Mouse (Mus musculus) kidney, adult 9 months (tissue): ENCODE results near the gene Dus1l.

ENCODE experiments used
- DNase-seq: peaks from one replicate; pipeline ENCODE4 v3.0.0; 2022

Dus1l gene

GRCm38 (mm10) chr11:120818251-120818650 is 22.0 kb upstream of the Dus1l start:
- no peak for DNase-seq

DNA sequence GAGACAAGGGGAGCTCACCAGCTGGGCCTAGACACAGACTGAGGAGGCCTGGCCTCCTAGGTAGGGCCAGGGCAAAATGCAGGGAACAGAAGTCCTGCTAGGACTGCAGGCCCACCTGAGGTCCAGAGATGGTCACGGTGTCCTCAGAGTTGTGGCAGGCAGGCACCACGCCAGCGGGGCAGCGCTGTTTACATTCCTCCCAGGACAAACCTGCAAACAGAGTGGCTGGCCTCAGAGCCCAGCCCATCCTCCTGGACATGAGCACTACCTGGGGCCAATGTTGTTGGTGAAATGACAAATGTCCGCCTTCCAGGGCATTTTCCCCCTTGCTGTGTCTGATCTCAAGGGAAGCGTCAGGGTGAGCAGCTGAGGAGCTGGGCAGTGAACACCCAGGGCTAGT is 21.2 kb upstream of the Dus1l start:
- no peak for DNase-seq

- no peak for DNase-seq
These were observed 15.9 kb upstream of the Dus1l start for GRCm38 (mm10) chr11:120812068-120812467.

DNA sequence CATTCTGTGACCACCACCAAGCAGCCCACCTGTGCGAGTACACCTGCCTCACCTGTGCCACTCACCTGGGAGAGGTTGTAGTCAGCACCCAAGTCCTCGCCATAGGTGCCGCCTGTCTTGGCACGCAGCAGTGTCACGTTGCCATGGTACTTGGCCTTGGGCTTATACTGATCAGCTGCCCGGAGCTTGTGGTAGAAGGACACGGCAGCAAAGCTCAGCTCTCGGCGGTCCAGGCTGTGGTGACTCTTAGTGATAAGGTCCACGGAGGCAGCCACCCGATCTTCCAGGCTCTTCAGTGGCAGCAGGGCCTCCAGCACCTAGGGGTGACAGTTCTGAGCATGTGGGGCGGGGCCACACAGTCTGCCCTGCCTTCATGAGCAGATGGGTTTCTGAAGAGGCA is 11.8 kb upstream of the Dus1l start:
- DNase-seq: no peak

DNA sequence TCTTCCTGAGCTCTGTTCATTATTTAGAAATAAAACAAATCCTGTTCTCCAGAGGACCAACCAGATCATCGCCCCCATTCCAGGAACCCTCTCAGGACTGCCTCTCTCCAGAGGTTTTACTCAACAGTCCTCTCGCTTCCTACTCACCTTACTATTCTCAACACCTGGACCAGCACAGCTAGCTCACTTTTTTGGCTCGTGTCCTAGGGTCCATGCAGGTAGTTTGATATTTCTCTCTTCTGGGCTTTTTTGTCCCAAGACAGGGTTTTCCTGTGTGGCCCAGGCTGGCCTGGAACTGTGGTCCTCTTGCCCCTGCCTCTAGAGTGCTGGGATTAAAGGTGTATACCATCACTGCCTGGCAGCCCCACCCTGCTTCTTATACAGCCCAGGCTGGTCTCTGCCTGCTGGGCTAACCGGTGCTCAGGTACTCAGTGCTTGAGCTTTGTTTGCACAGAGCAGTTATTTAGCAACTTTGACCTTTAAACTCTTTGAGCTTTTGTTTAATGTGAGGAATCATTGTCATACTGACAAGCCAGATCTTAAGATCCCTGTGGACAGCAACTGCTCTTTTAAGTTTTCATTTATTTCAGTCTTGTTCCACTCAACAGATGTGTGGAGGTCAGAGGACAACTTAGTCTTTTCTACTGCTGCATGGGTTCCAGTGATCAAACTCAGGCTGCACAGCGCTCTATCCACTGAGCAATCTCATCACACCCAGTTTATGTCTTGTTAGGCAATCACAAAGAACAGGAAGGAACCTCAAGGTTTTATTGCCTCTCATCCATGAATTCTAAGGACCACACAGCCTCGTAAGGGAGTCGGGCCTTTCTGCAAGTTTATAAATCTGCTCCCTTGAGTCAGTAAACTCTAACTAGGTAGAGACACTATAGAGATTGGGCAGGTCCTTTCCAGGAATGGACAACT is 9.4 kb upstream of the Dus1l start:
- DNase-seq: no peak

DNA sequence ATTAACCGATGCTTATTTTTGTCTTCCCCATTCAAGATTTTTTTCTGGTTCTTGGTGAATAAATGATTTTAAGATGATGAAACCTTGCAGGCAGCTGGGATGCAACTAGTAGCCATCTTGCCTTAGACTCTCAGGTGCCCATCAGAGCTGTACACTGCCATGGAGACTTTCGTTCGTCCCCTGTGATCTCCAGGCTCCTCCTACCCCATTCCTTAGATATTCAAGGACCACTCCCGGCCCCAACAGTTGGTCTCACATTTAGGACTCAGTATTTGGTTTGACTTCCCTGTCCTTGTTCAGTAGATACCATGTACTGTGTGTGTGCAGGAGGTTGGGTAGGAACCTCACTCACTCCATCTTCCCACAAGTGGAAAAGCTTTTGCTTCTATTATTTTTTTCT is 8.6 kb upstream of the Dus1l start:
- DNase-seq: no peak

GRCm38 (mm10) chr11:120804274-120804673 is 8.1 kb upstream of the Dus1l start:
- no peak for DNase-seq

GRCm38 (mm10) chr11:120800061-120800904 is 4.1 kb upstream of the Dus1l start:
- DNase-seq: peak; percentile 93

DNA sequence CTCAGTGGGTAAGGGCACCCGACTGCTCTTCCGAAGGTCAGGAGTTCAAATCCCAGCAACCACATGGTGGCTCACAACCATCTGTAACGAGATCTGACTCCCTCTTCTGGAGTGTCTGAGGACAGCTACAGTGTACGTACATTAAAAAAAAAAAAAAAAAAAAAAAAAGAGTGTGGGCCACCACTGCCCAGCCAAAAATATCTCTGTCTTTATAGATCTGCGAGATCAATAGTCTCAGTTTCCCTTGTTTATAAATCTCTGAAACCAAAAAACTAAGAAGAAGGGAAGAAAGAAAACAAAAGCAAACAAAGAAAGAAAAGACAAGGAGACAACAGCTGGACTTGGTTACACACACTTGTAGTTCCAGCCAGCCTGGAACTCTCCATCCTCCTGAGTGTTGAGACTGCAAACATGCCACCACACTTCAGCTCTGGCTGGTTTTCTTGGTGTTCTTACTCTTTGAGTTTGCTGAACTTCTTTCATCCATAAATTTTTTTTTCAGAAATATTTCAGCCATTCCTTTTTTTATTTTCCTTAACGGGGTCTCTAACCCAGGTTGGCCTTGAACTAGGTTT is 3.2 kb upstream of the Dus1l start:
- DNase-seq: no peak

DNA sequence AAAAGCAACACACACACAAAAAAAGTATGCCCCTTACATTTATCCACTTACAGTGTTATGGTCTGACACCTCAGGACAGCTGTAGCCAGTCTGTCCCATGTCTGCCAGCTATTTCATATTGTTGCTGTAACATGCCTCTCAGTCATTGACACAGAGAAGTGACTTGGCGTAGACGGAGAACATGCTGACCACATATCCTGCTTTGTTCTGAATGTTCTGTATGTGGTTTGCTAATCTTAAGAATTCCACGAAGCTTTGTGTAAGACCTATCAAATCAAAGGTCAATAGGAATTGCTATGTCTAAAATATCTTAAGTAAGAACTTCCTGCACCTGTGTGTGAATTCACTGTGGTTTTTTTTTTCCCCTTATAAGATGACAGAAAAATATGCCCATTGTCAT is 2.0 kb upstream of the Dus1l start:
- no peak for DNase-seq

DNA sequence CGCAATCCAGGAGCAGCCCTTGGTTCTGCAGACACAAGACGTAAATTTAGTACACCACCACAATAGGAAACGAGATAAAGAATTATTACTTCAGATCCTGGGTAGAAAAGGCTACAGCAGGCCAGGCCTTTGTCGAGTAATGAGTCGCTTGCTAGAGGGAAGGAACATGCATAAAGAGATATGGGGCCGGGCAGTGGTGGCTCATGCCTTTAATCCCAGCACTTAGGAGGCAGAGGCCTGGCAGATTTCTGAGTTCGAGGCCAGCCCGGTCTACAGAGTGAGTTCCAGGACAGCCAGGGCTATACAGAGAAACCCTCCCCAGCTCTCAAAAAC is 377 bp upstream of the Dus1l start:
- DNase-seq: no peak

- DNase-seq: no peak
These were observed 3.6 kb downstream of the Dus1l start for GRCm38 (mm10) chr11:120792652-120793051.

- no peak for DNase-seq
These were observed 6.4 kb downstream of the Dus1l start for GRCm38 (mm10) chr11:120789810-120790209.

GRCm38 (mm10) chr11:120789355-120789754 is 6.8 kb downstream of the Dus1l start:
- DNase-seq: no peak

DNA sequence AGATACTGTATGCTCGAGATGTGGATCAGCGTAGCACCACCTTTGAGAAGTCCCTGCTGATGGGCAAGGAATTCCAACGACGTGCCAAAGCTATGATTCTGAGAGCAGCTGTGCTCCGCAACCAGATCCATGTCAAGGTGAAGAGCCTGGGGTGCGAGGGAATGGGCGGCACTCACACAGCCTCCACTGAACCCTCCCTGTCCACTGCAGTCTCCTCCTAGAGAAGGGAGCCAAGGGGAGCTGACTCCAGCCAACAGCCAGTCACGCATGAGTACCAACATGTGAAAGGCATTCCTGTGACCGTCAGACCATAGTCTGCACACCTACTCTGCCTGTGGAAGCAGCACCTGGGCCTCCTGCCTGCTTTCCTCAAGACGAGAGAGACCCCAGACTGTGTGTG is 7.7 kb downstream of the Dus1l start:
- peak; percentile 61 for DNase-seq

DNA sequence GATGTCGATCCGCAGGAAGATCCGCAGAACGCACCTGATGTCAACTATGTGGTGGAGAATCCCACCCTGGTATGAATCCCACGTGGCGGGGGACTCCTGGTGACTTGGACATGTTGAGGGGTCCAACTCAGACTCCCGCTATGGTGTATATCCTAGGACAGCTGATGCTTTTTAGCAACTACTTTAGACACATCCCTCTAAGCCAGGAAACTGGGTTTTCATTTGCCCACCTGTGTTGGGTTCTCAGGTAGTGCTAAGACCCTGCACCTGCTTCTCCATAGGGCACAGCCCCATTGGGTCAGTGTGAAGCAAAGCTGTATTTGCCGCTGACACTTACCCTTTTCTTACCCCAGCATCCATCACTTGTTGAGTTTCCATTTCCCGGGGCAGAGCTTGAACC is 11.1 kb downstream of the Dus1l start:
- no peak for DNase-seq

- peak; percentile 83 for DNase-seq
These were observed 12.0 kb downstream of the Dus1l start, which contains the start of the genes Rfng and Gps1 for GRCm38 (mm10) chr11:120784064-120784791. Rfng (minus strand) TSS chr11:120784207. Gps1 (plus strand) TSS chr11:120784272.

DNA sequence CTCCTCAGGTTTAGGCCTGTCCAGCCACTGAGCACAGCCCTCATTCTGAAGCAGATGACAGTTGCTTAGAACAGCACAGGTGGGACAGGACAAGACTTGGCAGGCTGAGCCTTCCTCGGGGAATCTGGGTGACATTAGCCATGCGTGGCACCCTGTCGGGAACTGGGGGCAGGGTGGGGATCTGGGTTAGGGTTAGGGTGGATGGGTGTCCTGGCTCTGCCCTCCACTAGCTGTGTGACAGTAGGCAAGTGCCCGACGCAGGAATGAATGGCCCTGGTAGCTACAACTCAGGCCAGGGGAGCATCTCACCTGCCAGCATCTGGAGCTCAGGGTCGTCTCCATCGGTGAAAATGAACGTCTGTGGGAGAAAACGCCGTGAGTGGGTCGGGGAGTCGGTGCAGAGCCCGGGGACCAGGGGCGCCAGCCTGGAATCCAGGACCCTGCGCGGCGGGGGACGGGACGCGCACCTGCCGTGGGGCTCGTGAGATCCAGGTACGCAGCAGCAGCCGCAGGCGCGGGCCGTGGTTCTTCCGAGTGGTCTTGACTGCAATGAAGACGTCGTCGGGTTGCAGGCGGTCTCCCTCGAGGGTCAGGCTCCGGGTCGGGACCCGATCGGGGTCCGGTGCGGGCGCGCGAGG is 12.7 kb downstream of the Dus1l start:
- DNase-seq: no peak

DNA sequence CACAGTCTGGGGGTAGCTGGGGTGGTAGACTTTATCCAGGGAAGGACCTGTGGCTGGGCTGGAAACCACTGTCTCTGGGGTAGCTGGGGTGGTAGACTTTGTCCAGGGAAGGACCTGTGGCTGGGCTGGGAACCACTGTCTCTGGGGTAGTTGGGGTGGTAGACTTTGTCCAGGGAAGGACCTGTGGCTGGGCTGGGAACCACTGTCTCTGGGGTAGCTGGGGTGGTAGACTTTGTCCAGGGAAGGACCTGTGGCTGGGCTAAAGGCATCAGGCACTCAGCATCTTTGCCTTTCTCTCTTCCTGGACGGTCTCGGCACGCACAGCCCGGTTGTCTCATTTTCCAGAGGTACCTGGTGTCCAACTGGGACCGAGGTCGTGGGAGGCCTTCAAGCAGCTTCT is 14.8 kb downstream of the Dus1l start:
- DNase-seq: peak; percentile 53

DNA sequence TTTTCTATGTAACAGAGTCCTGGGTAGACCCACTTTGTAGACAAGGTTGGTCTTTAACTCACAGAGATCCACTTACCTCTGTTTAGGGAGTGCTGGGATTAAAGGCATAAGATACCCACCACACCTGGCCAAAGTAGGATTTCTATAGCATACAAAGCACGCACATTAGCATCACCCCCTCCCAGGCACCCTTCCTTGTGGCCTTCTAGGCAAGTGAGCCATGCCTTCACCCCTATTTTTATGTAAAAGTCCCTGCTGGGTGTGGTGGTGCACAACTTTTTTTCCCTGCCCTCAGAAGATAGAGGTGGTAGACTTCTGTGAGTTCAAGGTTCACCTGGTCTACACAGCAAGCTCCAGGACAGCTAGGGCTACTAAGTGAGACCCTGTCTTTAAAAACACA is 16.3 kb downstream of the Dus1l start:
- DNase-seq: no peak

DNA sequence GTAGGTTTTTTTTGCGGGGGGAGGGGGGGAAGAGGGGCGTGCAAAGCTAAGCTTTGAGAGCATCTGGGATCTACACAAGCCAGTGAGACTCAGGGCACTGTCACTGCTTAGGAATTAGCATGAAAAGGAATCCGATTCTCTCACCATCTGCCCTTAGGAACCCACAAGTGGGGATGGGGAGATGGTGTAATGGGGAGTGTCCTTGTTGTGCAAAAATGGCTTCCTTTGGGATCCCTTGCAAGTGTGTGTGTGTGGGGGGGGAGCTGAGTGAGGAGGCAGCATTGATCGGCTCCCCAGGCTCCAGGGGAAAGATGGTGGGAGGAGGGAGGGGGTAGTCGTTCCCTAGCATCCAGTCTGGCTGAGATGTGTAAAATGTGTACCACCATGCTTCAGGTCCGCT is 19.1 kb downstream of the Dus1l start:
- DNase-seq: no peak

DNA sequence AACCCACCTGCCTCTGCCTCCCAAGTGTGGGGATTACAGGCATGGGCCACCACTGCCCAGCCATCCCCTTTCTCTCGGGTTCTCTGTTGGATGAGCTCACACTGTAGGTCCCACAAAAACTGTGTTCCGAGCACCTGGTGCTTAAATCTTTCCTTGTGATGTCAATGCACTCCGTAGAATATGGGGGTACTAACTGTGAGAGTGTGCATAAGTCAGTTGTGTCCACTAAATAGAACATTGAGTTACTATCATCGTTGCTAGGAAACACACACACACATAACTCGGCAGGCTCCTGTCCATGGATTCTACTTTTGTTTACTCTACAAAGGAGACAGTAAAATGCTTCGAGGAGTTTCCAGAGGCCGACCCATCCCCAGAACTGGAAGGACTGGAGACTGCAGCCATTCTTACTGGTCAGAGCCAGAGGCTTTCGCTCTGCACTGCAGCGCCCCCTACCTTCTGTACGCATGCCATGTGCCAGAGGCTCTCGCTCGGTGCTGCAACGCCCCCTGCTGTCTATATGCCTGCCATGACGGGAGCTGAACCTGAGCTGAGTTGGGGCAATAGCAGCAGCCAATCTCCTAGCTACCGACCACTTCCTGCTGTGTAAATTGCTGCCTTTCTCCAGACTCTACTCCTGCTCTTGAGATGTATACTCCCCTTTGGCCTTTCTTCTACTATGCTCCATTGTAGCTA is 20.3 kb downstream of the Dus1l start:
- DNase-seq: peak; percentile 96
